Mouse (Mus musculus) cerebellum, adult 2 months (tissue): ENCODE data around the gene Lypd4. TPM values are rescaled to one million over a fixed set of nuclear protein-coding genes. Genes with fewer than 3 reads are reported as not detected.

Experiments
- DNase-seq, 2 experiments: peaks; one replicate each; pipeline ENCODE4 v3.0.0; 2021
- H3K27ac ChIP-seq: fragments of 200-500 bp; 2 replicates; pipeline ENCODE4 v1.5.1; 2012; ENCODE audit warnings: low read length, control low read depth, inconsistent platforms; ENCODE audit not compliant: insufficient read depth
- H3K27me3 ChIP-seq: fragments of 200-500 bp; 2 replicates; pipeline ENCODE4 v1.6.1; 2012; ENCODE audit warnings: inconsistent platforms, mild to moderate bottlenecking, low read length, moderate library complexity; ENCODE audit not compliant: control insufficient read depth, insufficient read depth
- H3K4me1 ChIP-seq: fragments of 200-500 bp; 2 replicates; pipeline ENCODE4 v1.6.1; 2011; ENCODE audit warnings: low read length; ENCODE audit not compliant: control insufficient read depth, insufficient read depth
- H3K4me3 ChIP-seq: fragments of 200-500 bp; replicated peaks from 2 replicates; pipeline ENCODE3; 2011; ENCODE audit warnings: mild to moderate bottlenecking, low read depth, low read length, control low read depth; ENCODE audit not compliant: insufficient read depth
- CTCF ChIP-seq: fragments of 200-500 bp; IDR thresholded peaks from 2 replicates; pipeline ENCODE4 v1.5.1; 2011; ENCODE audit warnings: low read depth, mild to moderate bottlenecking, control low read depth, low read length, moderate library complexity, borderline replicate concordance; ENCODE audit not compliant: insufficient read depth
- POLR2A ChIP-seq: fragments of 200-500 bp; IDR thresholded peaks from 2 replicates; pipeline ENCODE4 v1.6.1; 2011; ENCODE audit warnings: low read length, control low read depth, borderline replicate concordance; ENCODE audit not compliant: insufficient read depth
- WGBS: fragments of 180-500 bp; shearing (Covaris S2); methylation state at CpG from one replicate; pipeline ENCODE4 v1.1.7; 2018; 5-methylcytosine and 5-hydroxymethylcytosine counted together
- polyA plus RNA-seq: library from polyadenylated mRNA; depleted of rRNA; stranded (reverse); fragments of >200 nt; gene quantifications from 2 replicates; pipeline ENCODE4 v1.2.3, GENCODE M21; 2012

Gene Lypd4
- polyA plus RNA-seq, 1 experiment: not detected

GRCm38 (mm10) chr7:24892125-24892583 is 22.4 kb upstream of the Lypd4 start:
- Histone ChIP-seq H3K27ac (no peak overlapping the region), H3K27me3 (no peaks in the 10 kb centered on the region), H3K4me3 (no peak overlapping the region), H3K4me1 (no peaks in the 10 kb centered on the region)
- DNase-seq: no peak
- no peak for TF ChIP-seq CTCF
- no peak for TF ChIP-seq POLR2A
- WGBS: 72% methylated on average over 2 of the region's 2 CpGs

- Histone ChIP-seq H3K4me1 (no peaks in the 10 kb centered on the region; the same call in 1 of the 2 replicates), H3K27me3 (no peaks in the 10 kb centered on the region), H3K4me3 (no peak overlapping the region), H3K27ac (no peak overlapping the region)
- no peak for DNase-seq
- WGBS: 77% methylated on average over 3 of the region's 3 CpGs
- TF ChIP-seq CTCF: no peak
- TF ChIP-seq POLR2A: no peak
Observed at GRCm38 (mm10) chr7:24891241-24892124, 21.7 kb upstream of the Lypd4 start.

GRCm38 (mm10) chr7:24890281-24891216 is 20.8 kb upstream of the Lypd4 start:
- peak; percentile 99 for TF ChIP-seq CTCF
- no peak for TF ChIP-seq POLR2A
- Histone ChIP-seq H3K27me3 (no peaks in the 10 kb centered on the region), H3K4me1 (peaks cover 6% of the 10 kb centered on the region), H3K27ac (no peak overlapping the region), H3K4me3 (no peak overlapping the region)
- DNase-seq: peak; percentile 72
- 29% methylated on average over 10 of the region's 10 CpGs for WGBS

- Histone ChIP-seq H3K4me1 (peaks cover 6% of the 10 kb centered on the region), H3K27me3 (no peaks in the 10 kb centered on the region), H3K27ac (no peak overlapping the region), H3K4me3 (no peak overlapping the region)
- 74% methylated on average over 6 of the region's 6 CpGs for WGBS
- no peak for DNase-seq
- TF ChIP-seq CTCF: no peak
- TF ChIP-seq POLR2A: no peak
Observed at GRCm38 (mm10) chr7:24889431-24890220, 19.9 kb upstream of the Lypd4 start.

- Histone ChIP-seq H3K4me3 (no peak overlapping the region), H3K27ac (no peak overlapping the region), H3K27me3 (no peaks in the 10 kb centered on the region), H3K4me1 (peaks cover 6% of the 10 kb centered on the region)
- 57% methylated on average over 4 of the region's 4 CpGs for WGBS
- DNase-seq: no peak
- no peak for TF ChIP-seq POLR2A
- TF ChIP-seq CTCF: no peak
Observed at GRCm38 (mm10) chr7:24887096-24887495, 17.4 kb upstream of the Lypd4 start.

GRCm38 (mm10) chr7:24886308-24886633 is 16.5 kb upstream of the Lypd4 start:
- Histone ChIP-seq H3K4me3 (no peak overlapping the region), H3K27me3 (no peaks in the 10 kb centered on the region), H3K4me1 (peaks cover 6% of the 10 kb centered on the region), H3K27ac (no peak overlapping the region)
- WGBS: 26% methylated on average over 4 of the region's 4 CpGs
- no peak for DNase-seq
- TF ChIP-seq CTCF (no peak), POLR2A (no peak)
